Mouse (Mus musculus) gastrocnemius, adult 2 months (tissue): Measurements from ENCODE around the gene Trip10. TPM values are rescaled to one million over a fixed set of nuclear protein-coding genes. Genes with fewer than 3 reads are reported as not detected.

Source experiments
- DNase-seq: peaks from one replicate; pipeline ENCODE4 v3.0.0; 2022
- H3K27ac ChIP-seq: fragments of 200-600 bp; 2 replicates; pipeline ENCODE4 v1.8.1; 2022; ENCODE audit warnings: mild to moderate bottlenecking
- H3K4me3 ChIP-seq: fragments of 200-600 bp; 2 replicates; pipeline ENCODE4 v1.8.1; 2022; ENCODE audit warnings: mild to moderate bottlenecking, moderate library complexity
- CTCF ChIP-seq: fragments of 200-600 bp; IDR thresholded peaks from 2 replicates; pipeline ENCODE4 v1.8.1; 2022; ENCODE audit warnings: antibody characterized with exemption, mild to moderate bottlenecking, moderate library complexity
- intact Hi-C: fragments of 180-260 bp; cut with DNase I; formaldehyde crosslinking; loops from one replicate; pipeline ENCODE4 v1.15.1; 2025
- microRNA-seq: library from miRNA; unstranded; fragments of <30 nt; microRNA quantifications from one replicate; pipeline ENCODE4 v1.2.0, GENCODE M21; 2021
- total RNA-seq, 2 experiments: library from RNA; stranded (reverse); gene quantifications; 2 replicates each; pipeline ENCODE4 v1.2.3; 2021

Trip10 gene
- total RNA-seq, 2 experiments from 2014 or later, result 170 to 176 TPM

DNA sequence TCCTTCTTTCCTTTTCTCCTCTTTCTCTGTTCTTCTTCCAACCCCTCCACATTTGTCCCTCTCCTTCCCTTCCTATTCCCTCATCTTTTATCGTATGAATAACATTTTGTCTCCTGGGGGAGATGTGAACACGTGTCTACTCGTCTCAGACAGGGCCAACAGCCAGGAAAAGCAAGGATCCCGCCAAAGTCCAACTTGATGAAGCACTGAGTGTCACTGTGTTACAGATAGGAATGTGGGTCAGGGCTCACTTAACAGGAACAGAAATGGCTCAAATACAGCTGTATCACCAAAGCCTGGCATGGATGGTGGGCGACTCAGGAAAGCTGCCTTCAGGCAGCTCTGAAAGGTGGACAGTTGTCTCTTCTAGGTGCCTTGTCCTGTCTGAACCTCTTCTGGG is 40.0 kb downstream of the Trip10 start:
- no peak overlapping the region for H3K4me3 ChIP-seq
- intact Hi-C loops, result no loop called here

DNA sequence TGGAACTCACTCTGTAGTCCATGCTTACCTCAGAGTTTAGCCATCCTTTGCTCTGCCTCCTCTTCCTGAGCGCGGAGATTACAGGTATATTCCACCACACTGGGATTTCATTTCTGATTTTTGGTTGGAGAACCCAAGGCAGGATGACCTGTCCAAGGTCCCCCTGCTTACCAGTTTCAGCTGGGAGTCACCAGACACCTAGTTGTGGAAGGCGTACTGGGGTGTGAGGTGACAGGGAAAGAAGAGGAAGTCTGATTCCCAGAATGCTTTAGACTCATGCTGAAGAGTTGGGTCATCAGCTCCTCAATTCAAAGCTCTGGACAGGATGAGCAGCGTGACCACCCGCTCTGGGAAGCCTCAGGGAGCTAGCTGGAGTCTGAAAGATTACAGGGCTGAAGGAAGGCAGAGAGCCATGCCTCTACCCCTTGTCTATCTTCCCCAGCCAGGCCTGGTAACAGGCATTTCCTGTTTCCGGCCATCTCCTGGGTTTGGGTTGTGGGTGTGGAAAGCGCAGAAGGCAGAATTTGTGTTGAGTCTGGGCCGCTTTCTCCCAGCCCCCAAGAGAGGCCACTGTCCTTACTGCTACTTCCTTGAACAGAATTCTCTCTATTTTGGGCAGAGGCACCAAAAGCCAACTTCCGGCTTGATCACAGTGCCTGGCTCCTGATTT is 40.9 kb downstream of the Trip10 start:
- H3K4me3 ChIP-seq, result no peak overlapping the region
- DNase-seq, result no peak
- intact Hi-C loops, result no loop called here
- TF ChIP-seq CTCF, result no peak
- H3K27ac ChIP-seq, result no peak overlapping the region

More for the DNA sequence above, 40.0 kb downstream of the Trip10 start:
- no peak for TF ChIP-seq CTCF
- H3K27ac ChIP-seq, result no peak overlapping the region
- no peak for DNase-seq

DNA sequence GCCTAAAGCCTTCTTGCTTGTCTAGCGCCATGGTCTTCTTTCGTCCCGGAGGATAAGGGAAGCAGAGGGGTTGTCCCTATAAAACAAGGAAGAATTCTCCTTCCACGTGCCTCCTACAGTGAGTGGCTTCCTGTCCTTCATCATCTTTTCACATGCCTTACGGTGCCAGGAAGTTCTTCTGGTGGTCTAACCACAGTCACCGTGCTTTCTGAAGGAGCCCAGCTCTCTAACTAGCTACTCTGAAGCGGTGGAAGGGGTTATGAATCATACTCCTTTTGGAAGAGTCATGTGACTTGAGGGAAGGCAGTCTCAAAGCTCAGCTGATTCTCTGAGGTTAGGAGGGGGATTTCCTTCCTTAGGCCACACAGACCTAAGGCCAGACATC is 41.4 kb downstream of the Trip10 start:
- no peak for TF ChIP-seq CTCF
- intact Hi-C loops, result no loop called here
- DNase-seq, result no peak
- Histone ChIP-seq H3K27ac (no peak overlapping the region), H3K4me3 (no peak overlapping the region)

DNA sequence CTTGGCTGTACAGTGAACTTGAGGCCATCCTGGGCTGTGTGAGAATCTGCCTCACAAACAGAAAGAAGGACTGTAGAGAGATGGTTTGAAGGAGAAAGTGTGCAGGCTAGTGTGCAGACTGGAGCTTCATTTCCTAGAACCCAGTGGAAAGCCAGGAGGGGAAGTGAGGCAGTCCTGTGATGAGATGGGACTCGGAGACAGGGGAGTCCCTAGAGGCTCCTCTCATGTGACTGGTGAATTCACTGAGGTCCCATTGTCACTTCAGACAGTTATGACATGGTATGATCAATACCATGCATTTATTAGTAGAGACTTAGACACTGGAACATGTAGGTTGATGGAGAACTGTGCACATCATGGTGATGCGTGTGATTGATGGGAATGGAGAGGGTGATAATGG is 43.0 kb downstream of the Trip10 start:
- H3K4me3 ChIP-seq, result no peak overlapping the region
- H3K27ac ChIP-seq, result no peak overlapping the region
- no peak for TF ChIP-seq CTCF
- intact Hi-C loops, result no loop called here
- DNase-seq, result no peak

DNA sequence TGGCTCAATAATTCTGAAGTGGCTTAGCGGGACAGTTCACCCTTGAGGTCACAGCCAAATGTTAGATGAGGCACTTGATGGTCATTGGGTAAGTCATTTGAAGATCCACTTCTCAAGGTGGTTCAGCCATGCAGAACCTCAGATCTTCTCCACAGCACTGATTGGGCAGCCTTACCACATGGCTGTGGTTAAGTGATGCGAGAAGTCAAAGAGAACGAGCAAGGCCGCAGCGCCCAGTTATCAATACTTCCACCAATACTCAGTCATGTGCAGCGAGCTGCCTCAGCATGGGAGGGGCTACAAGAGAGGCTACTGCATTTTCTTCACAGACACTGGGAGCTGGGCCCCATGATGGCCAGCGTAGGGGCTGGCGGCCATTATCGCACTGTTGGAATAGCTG is 43.7 kb downstream of the Trip10 start:
- Histone ChIP-seq H3K27ac (no peak overlapping the region), H3K4me3 (no peak overlapping the region)
- intact Hi-C loops, result no loop called here
- TF ChIP-seq CTCF, result no peak
- no peak for DNase-seq

DNA sequence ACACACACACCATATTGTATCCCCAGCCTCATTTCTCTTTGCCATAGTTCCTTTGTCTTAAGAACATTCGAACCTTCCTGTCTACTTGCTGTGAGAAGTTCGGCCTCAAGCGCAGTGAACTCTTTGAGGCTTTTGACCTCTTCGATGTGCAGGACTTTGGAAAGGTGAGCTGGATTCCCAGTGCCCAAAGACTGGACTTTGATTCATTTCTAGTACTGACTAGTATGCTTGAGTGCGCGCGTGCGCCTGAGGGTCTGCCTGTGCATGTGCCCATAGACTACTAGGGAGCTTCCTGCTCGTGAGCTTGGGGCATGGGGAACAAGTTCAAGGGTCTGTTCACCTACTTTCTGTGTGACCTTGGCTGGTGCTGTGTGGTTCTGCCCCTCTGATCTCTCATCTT is 46.7 kb downstream of the Trip10 start:
- no peak overlapping the region for H3K4me3 ChIP-seq

DNA sequence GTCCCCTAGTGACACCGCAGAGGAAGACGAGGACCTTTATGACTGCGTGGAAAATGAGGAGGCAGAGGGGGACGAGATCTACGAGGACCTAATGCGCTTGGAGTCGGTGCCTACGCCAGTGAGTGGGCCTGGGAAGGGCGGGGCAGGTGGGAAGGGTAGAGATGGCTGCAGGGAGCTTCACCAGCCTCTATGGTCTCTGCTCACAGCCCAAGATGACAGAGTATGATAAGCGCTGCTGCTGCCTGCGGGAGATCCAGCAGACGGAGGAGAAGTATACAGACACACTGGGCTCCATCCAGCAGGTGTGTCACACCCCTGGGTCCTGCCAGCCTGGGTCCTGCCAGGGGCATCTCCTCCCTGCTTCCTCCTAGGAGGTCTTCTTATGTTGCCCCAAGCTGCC is 47.8 kb downstream of the Trip10 start:
- DNase-seq, result no peak
- intact Hi-C loops, result no loop called here
- no peak for TF ChIP-seq CTCF
- Histone ChIP-seq H3K4me3 (no peak overlapping the region), H3K27ac (no peak overlapping the region)

More for the DNA sequence above, 46.7 kb downstream of the Trip10 start:
- intact Hi-C loops, result no loop called here
- no peak for TF ChIP-seq CTCF
- no peak overlapping the region for H3K27ac ChIP-seq
- DNase-seq, result no peak

DNA sequence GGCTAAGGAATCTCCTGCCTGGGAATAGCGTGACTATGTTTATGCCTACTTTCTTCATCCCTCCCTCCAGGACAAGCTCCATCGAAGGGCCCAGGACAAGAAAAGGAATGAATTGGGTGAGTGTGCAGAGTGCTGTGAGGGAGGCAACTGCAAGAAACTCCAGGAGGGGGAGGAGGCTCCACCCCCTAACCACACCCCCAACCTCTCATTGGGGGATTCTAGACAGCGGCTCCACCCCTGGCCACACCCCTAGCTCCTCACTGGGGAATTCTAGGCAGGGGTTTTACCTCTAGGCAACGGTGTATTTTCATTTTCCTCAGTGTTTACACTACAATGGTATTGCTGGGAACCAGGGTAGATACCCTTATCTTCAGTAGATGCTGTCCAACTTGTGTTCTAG is 56.3 kb downstream of the Trip10 start:
- no peak for DNase-seq
- Histone ChIP-seq H3K4me3 (no peak overlapping the region), H3K27ac (no peak overlapping the region)
- intact Hi-C loops, result no loop called here
- TF ChIP-seq CTCF, result no peak

DNA sequence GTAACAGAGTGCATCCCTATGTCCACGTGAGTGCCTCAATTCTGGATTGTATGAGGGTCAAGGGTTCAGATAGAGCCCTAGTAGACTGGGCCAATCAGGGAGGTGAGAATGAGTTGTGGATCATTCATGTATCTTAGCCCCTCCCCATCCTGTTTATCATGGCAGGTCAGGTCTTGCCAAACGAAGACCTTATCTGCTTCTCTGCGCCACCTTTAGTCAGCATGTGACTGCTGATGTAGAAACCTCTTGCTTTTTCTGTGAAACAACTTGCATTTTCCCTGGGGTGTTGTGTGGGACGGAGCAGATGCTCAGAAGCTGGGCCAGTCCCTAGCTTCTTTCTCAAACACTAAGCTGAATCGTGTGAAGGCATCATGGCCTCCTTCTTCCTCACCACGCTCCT is 57.8 kb downstream of the Trip10 start:
- no peak for TF ChIP-seq CTCF
- intact Hi-C loops, result no loop called here
- no peak overlapping the region for H3K4me3 ChIP-seq
- H3K27ac ChIP-seq, result no peak overlapping the region
- no peak for DNase-seq

DNA sequence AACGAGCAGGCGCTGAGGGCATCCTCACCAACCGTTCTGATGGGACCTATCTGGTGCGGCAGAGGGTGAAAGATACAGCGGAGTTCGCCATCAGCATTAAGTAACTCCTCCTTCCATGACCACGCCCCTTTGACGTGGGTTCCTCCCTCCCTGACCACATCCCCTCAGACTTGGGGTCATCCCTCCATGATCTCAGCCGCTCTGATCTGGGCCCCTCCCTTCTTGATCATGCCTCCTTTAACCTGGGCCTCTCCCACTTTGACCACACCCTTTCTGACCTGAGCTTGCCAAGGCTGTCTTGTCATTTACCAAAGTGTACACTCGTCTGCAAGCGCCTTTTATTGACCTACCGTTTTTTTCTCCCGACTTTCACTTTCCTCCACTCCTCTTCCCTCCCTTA is 62.5 kb downstream of the Trip10 start:
- DNase-seq, result no peak
- no peak for TF ChIP-seq CTCF
- intact Hi-C loops, result no loop called here
- H3K27ac ChIP-seq, result no peak overlapping the region
- no peak overlapping the region for H3K4me3 ChIP-seq

Small RNA genes lying within 50 kb of the gene (microRNA-seq; reads per million reads assigned to microRNA genes)
- not detected for gene Mir6978

Other genes with a start within 250 kb of the Trip10 start
- not detected for gene Pspn, start 249.4 kb upstream of the Trip10 start, total RNA-seq
- gene Gtf2f1, start 238.2 kb upstream of the Trip10 start, total RNA-seq, result 10 to 100 TPM; 15.4 to 17.9 TPM
- not detected for gene Gm17949, start 238.0 kb upstream of the Trip10 start, total RNA-seq
- gene Khsrp, start 217.9 kb upstream of the Trip10 start, total RNA-seq, result 10 to 100 TPM; 26.6 to 30.5 TPM
- gene Slc25a41, start 207.8 kb upstream of the Trip10 start, total RNA-seq, result not detected
- gene Crb3, start 190.3 kb upstream of the Trip10 start, total RNA-seq, result not detected
- 10 to 100 TPM; 34.4 to 52.2 TPM for gene Slc25a23, start 189.6 kb upstream of the Trip10 start, total RNA-seq
- under 1 TPM; 0.22 to 0.56 TPM for gene Dennd1c, start 170.9 kb upstream of the Trip10 start, total RNA-seq
- 1 to 10 TPM in 1 of 2 experiments, under 1 TPM in 1; 0.64 to 1.7 TPM for gene Tubb4a, start 161.7 kb upstream of the Trip10 start, total RNA-seq
- under 1 TPM; 0.47 to 0.61 TPM for gene Tnfsf9, start 144.1 kb upstream of the Trip10 start, total RNA-seq
- gene Cd70, start 99.7 kb upstream of the Trip10 start, total RNA-seq, result not detected
- gene Tnfsf14, start 55.3 kb upstream of the Trip10 start, total RNA-seq, result not detected
- gene C3, start 21.3 kb upstream of the Trip10 start, total RNA-seq, result 10 to 100 TPM; 10.3 to 24.5 TPM
- gene Gpr108, start 1.0 kb upstream of the Trip10 start, total RNA-seq, result 10 to 100 TPM; 24.0 to 24.4 TPM
- under 1 TPM; 0.46 to 0.56 TPM for gene Vav1, start 29.6 kb downstream of the Trip10 start, total RNA-seq
- gene Adgre1, start 109.2 kb downstream of the Trip10 start, total RNA-seq, result 1 to 10 TPM; 2.4 to 3.2 TPM